Comparison of ENCODE assay signal across 1 mouse cellular context in the genomic region with DNA sequence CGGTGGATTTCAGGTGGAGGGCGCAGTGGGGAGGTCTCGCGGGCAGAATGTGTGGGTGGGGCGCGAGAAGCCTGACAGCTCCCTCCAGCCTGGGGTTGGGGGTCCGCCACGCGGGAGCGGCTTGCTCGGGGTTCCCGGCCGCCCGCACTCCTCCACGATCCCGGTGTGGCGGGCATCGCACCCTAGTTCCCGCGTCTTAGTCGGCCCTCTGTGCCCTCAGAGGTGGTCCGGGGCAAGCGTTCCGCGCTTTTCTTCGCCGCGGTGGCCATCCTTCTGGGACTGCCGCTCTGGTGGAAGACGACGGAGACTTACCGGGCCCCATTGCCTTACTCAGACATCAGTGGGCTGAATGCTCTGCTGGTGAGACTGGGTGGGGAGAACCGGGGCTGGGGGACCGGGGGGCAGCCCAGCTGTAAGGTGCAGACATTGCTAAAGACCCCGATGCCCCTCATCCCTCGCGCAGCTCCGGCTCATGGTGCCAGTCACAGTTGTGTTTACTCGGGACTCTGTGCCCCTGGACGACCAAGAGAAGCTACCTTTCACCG.
A peak's percentile ranks its signal among the peaks of the same experiment; 100 is the strongest.
TF ChIP-seq lines count a peak whose summit lies in the region.

No protein-coding gene starts in this region.

TF ChIP-seq in MEL, 35 proteins besides CTCF, POLR2A, EP300 and RAD21:
- TF ChIP-seq ZNF384 (IDR thresholded peaks at IDR 0.05; ENCODE audit: low read depth, low read length) (no peak), MXI1 (IDR thresholded peaks at IDR 0.05; ENCODE audit: low read depth, low read length) (peak; percentile 52; the same call in 1 of the 2 replicates), UBTF (IDR thresholded peaks at IDR 0.05; ENCODE audit: borderline replicate concordance, insufficient read depth, low read depth, low read length) (0 out of 2 replicates have a peak, but pooled peaks have one; percentile 77)
